Mouse (Mus musculus) spleen, postnatal 0 days (tissue): ENCODE measurements around the gene Kif2a. TPM values are rescaled to one million over a fixed set of nuclear protein-coding genes. Genes with fewer than 3 reads are reported as not detected.

ENCODE experiments used
- polyA plus RNA-seq: library from polyadenylated mRNA; unstranded; fragments of >200 nt; fragmentation: Nextera tagmentation; extraction: Ambion mirVana; gene quantifications from 2 replicates; pipeline ENCODE4 v1.2.1, GENCODE M21; 2015

Gene Kif2a
- polyA plus RNA-seq = 31.8 and 32.6 TPM in 2 replicates

DNA sequence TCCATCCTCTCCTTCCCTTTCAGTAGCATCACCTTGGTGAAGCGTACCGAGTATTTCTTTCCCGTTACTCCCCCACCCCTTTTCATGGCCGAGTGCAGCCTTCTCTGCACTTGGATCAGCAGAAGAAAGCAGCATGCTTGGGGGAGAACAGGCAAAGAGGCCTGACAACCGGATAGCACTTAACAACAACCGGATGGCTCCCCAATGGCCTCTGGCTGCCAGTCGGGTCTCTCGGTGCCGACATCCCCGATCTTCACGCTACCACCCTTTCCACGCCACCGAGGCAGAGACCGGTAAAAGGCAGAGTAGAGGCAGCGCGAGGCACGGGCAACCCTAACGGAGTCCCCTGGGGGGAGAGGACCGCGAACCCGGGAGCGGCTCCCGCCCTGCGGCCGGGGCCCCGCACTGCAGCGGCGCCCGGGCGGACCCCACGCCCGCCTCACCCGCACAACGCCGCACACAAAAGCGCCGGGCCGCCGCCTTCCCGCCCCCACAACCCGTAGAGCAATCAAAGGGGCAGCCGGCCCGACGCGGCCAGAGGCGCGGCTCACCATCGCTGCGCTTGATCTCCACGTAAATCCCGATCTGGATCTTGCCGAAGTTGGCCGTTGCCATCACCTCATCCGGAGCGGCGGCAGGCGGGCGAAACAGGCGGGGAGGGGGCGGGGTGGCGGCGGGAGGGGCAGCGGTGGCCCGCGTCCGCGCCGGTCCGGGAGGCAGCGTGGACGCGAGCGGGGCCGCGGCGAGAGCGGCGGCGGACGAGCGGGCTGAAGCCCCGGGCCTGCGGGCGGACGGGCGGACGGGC, at the start of gene Kif2a:
Kif2a (minus strand) TSS at position 666 of the 805 bp plus-strand sequence.

DNA sequence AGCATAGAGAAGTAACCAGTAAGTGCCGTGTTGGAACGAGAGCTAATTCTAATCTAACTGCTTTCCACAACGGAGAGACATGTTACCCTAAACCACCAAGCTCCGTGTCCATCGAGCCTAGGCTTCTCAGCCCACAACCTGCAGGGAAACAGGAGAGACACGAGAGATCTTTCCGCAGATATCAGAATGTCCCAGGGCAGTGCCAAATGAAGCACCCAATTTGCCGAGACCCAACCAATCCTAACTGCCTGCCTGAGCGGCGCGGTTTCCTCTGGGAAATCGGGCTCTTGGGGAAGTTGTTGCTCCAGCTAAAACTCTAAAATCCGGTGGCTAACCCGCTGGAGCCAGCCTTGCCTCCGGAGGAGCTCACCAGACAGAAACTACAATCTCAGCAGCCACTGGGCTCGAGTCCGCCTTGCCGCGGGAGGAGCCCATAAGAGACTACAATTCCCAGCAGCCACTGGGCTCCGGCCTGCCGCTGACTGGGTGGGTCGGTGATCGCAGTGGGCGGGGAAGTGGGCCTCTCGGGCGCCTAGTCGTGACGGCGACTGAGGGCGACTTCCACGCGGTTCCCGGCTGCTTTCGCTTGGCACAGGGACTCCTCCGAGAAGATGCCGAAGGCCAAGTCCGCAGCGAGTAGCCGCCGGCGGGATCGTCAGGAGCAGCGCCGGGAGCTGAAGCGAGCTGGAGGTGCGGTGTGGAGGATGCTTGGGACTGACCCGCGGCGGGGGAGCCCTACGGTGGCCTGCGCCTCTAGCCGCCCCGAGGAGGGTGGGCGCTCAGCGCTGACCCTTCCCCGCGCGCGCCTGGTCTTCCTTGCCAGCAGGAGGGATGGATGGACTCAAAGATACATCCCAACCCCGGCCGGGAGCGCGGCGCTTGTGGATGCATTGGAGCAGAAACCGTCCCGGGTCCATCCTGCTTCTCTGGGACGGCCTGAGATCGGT, 75.1 kb downstream of the Kif2a start, which contains the start of gene Dimt1:
Dimt1 (plus strand) TSS at position 534 of the 947 bp plus-strand sequence.

DNA sequence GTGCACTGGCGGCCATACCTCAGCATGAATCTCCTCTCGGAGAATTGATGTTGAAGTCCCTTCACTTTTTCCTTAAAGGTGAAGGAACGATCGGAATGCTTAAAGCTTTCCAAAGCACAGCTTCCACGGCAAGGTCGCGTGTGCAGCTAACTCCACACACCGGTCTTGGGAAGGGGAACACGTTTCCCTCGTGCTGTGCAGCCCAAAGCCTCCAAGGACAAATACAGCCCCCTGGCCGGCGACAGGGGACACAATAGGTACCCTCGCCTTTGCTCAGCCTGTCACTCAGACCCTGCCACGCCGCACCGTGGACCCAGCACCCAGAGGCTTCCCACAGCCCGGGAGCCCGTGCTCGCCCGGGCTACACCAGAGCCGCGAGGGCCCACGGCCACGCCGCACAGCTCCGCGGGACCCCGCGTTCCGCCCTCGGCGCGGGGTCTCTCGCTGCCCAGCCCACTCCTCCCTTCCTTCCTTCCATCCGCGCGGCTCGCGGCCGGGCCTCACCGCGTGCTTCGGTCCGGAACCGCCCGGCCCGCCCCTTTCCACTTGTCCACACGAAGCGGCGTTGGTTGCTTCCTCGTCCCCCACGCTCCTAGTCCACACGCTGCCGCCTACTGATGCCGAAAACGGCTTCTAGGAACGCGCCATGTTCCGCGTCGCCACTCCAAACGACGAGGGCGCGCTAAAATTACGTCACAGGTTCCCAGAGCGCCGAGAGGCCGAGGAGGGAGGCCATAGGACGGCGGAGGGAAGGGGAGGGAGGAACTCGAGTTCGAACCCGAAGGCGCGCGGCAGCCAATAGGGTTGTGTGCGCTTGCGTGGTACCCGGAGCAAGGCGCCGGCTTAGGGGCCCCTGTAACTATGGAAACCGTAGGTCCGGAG, 85.4 kb downstream of the Kif2a start, which contains the start of gene Ipo11:
Ipo11 (minus strand) TSS at position 703 of the 882 bp plus-strand sequence.

Other genes starting within 250 kb of the Kif2a start
- gene Ipo11, start 85.2 kb downstream of the Kif2a start, polyA plus RNA-seq = 36.5 and 37.9 TPM in 2 replicates
- gene Dimt1, start 75.0 kb downstream of the Kif2a start, polyA plus RNA-seq = 19.8 and 22.0 TPM in 2 replicates